Mouse (Mus musculus) small intestine, adult 2 months (tissue): ENCODE measurements at regions not wholly inside any gene's neighbourhood (a gene's known extent, or its start where the extent isn't known, plus 50 kb on each side); places are given as distances from the start of the nearest gene placed in this dataset.
"Not testable (repeated sequence)": the region's sequence is repeated elsewhere in the genome, so short reads cannot be mapped to it uniquely, and the experiment has no call there.

Source experiments
- H3K27ac ChIP-seq: fragments of 200-500 bp; 2 replicates; pipeline ENCODE4 v1.5.1; 2012; ENCODE audit warnings: low read depth, low read length, control low read depth, inconsistent platforms; ENCODE audit not compliant: insufficient read depth
- H3K27me3 ChIP-seq: fragments of 200-500 bp; 2 replicates; pipeline ENCODE4 v1.6.1; 2012; ENCODE audit warnings: mild to moderate bottlenecking, moderate library complexity, low read length, inconsistent platforms; ENCODE audit not compliant: control insufficient read depth, insufficient read depth
- H3K36me3 ChIP-seq: fragments of 200-500 bp; 2 replicates; pipeline ENCODE4 v1.6.1; 2012; ENCODE audit warnings: mild to moderate bottlenecking, low read length, control low read depth, inconsistent platforms; ENCODE audit not compliant: control insufficient read depth, insufficient read depth
- H3K4me1 ChIP-seq: fragments of 200-500 bp; 2 replicates; pipeline ENCODE4 v1.6.1; 2012; ENCODE audit warnings: low read length, inconsistent platforms, mixed read lengths; ENCODE audit not compliant: control insufficient read depth, insufficient read depth, insufficient read length
- H3K4me3 ChIP-seq: fragments of 200-500 bp; 2 replicates; pipeline ENCODE4 v1.5.1; 2012; ENCODE audit warnings: low read depth, mild to moderate bottlenecking, control low read depth, inconsistent platforms, low read length, moderate library complexity
- CTCF ChIP-seq: fragments of 200-500 bp; IDR thresholded peaks from 2 replicates; pipeline ENCODE4 v1.5.1; 2012; ENCODE audit warnings: low read depth, mild to moderate bottlenecking, control low read depth, inconsistent platforms, low read length, moderate library complexity, mixed read lengths; ENCODE audit not compliant: insufficient replicate concordance, insufficient read length; ENCODE audit errors: extremely low read depth
- POLR2A ChIP-seq: fragments of 200-500 bp; IDR thresholded peaks from 2 replicates; pipeline ENCODE4 v1.6.1; 2012; ENCODE audit warnings: low read depth, mild to moderate bottlenecking, control low read depth, inconsistent platforms, low read length, moderate library complexity
- WGBS: fragments of 180-500 bp; shearing (Covaris S2); methylation state at CpG from one replicate; pipeline ENCODE4 v1.1.7; 2018; 5-methylcytosine and 5-hydroxymethylcytosine counted together

GRCm38 (mm10) chr9:94163671-94164070 lies 374.2 kb downstream of the 1190002N15Rik start:
- Histone ChIP-seq H3K4me3 (no peak overlapping the region), H3K36me3 (no peaks in the 10 kb centered on the region), H3K27ac (no peak overlapping the region), H3K27me3 (no peaks in the 10 kb centered on the region), H3K4me1 (no peaks in the 10 kb centered on the region)
- TF ChIP-seq POLR2A (no peak), CTCF (no peak)
- whole genome bisulfite sequencing: 36% methylated on average over 1 of the region's 1 CpGs

GRCm38 (mm10) chr9:94155581-94155980 lies 382.3 kb downstream of the 1190002N15Rik start:
- no peaks in the 10 kb centered on the region for H3K36me3 ChIP-seq
- H3K4me3 ChIP-seq: no peak overlapping the region
- H3K27me3 ChIP-seq: no peaks in the 10 kb centered on the region
- no peaks in the 10 kb centered on the region for H3K4me1 ChIP-seq
- WGBS: 40% methylated on average over 2 of the region's 2 CpGs
- TF ChIP-seq CTCF (no peak), POLR2A (no peak)
- no peak overlapping the region for H3K27ac ChIP-seq

DNA sequence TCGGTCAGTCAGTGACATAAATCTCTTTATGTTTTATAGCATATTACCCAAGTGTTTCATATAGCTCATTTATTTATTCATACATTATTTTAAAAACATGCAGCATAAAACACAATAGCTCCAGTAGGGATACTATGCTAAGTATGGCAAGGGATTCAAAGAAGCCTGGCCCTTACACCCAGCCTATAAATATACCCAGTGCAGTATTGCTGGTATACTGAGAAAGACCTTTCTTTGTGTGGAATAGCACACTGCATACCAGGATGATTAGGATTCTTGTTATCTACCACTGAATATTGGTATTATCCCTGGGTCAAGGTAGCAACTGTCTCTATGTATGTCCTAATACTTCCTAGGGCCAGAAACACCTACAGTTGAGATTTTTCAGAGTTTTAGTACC lies 389.4 kb downstream of the 1190002N15Rik start:
- no peak for TF ChIP-seq POLR2A
- no peak for TF ChIP-seq CTCF
- Histone ChIP-seq H3K27me3 (no peaks in the 10 kb centered on the region), H3K4me1 (no peaks in the 10 kb centered on the region), H3K27ac (no peak overlapping the region), H3K4me3 (no peak overlapping the region), H3K36me3 (no peaks in the 10 kb centered on the region)
- 90% methylated on average over 1 of the region's 1 CpGs for WGBS

GRCm38 (mm10) chr9:94146787-94147186 lies 391.1 kb downstream of the 1190002N15Rik start:
- no peak overlapping the region for H3K27ac ChIP-seq
- no peak overlapping the region for H3K4me3 ChIP-seq
- no peaks in the 10 kb centered on the region for H3K4me1 ChIP-seq
- no peak for TF ChIP-seq CTCF
- no peak for TF ChIP-seq POLR2A
- no peaks in the 10 kb centered on the region for H3K27me3 ChIP-seq
- WGBS: 75% methylated on average over 3 of the region's 3 CpGs
- no peaks in the 10 kb centered on the region for H3K36me3 ChIP-seq

DNA sequence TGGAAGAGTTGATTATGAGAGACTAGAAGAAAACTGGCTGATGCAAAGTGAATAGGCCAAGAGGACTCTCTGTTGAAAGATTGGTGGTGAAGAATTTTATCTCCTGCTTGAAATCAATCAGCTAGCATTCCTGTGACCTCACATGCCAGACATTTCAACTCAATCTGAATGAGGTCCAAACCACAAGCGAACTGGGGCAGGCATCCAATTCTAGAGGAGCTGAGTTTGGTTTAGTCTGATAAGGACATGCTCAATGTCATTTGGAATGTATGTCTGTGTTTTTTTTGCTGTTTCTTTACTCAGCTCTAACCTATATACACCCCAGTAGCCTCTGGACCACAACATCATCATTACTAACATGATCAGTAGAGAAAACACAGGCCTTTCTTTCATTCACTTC lies 401.4 kb downstream of the 1190002N15Rik start:
- H3K36me3 ChIP-seq: no peaks in the 10 kb centered on the region
- H3K27ac ChIP-seq: no peak overlapping the region
- whole genome bisulfite sequencing: 33% methylated on average over 1 of the region's 1 CpGs
- no peaks in the 10 kb centered on the region for H3K4me1 ChIP-seq
- no peaks in the 10 kb centered on the region for H3K27me3 ChIP-seq
- TF ChIP-seq CTCF: no peak
- TF ChIP-seq POLR2A: no peak
- H3K4me3 ChIP-seq: no peak overlapping the region

DNA sequence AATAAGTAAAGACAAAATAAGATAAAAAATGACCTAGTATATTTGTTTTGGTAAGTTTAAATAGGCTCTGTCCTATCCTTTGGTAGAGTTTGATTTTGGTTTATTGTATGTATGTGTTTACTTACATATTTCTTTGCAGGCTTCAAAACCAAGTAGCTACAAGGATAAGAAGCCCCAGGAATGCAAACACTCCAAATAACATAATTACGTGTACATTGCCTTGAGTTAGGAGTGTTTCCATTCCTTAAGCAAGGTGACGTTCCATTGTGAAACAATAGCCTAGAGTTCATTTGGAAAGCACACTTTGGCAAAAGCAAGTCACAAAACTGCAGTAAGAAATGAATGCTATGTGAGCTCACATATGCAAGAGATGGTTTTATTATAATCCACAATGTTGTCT lies 404.2 kb downstream of the 1190002N15Rik start:
- Histone ChIP-seq H3K4me1 (no peaks in the 10 kb centered on the region), H3K4me3 (no peak overlapping the region), H3K36me3 (no peaks in the 10 kb centered on the region), H3K27ac (no peak overlapping the region), H3K27me3 (no peaks in the 10 kb centered on the region)
- TF ChIP-seq POLR2A (no peak), CTCF (no peak)
- 62% methylated on average over 2 of the region's 2 CpGs for WGBS

DNA sequence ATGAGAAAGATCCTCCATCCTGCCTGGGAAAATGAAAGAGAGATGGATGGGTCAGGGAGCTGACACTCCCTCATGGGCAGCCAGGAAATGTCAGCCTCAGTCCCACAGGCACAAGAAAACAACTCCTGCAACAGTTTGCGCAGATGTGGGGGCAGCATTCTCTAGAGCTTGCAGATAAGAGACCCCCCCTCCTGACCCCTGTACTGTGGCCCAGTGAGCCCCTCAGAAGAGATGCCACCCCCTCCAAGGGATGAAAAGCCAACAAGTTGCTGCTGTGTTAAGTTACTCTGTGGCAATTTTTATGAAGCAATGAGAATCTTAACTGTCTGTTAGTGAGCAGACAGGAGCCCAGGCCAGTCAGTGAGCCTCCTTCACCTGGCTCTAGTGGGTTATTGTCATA lies 406.5 kb downstream of the 1190002N15Rik start:
- no peaks in the 10 kb centered on the region for H3K36me3 ChIP-seq
- no peaks in the 10 kb centered on the region for H3K27me3 ChIP-seq
- TF ChIP-seq POLR2A (no peak), CTCF (no peak)
- H3K27ac ChIP-seq: no peak overlapping the region
- 79% methylated on average over 1 of the region's 1 CpGs for WGBS
- H3K4me1 ChIP-seq: no peaks in the 10 kb centered on the region
- H3K4me3 ChIP-seq: no peak overlapping the region

DNA sequence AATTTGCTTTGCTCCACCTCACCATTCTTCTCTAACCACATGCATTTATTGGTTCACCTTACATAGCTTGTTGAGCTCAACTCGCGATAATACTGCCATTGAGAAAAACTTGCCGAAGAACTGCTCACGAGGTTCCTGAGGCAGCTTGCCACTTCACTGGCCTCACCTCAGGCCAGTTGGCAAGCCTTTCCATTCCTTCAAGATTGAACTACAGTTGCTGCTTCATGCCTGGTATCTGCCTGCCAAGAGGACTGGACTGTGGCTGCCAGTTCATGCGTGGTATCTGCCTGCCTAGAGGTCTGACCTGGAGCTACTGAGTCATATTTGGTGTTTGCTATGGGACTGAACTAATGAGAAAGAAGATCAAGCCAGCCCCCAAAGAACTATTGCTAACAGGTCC lies 420.9 kb downstream of the 1190002N15Rik start:
- 87% methylated on average over 5 of the region's 5 CpGs for WGBS
- Histone ChIP-seq H3K27me3 (no peaks in the 10 kb centered on the region), H3K36me3 (no peaks in the 10 kb centered on the region), H3K27ac (no peak overlapping the region), H3K4me3 (no peak overlapping the region), H3K4me1 (no peaks in the 10 kb centered on the region)
- TF ChIP-seq CTCF (no peak), POLR2A (no peak)

DNA sequence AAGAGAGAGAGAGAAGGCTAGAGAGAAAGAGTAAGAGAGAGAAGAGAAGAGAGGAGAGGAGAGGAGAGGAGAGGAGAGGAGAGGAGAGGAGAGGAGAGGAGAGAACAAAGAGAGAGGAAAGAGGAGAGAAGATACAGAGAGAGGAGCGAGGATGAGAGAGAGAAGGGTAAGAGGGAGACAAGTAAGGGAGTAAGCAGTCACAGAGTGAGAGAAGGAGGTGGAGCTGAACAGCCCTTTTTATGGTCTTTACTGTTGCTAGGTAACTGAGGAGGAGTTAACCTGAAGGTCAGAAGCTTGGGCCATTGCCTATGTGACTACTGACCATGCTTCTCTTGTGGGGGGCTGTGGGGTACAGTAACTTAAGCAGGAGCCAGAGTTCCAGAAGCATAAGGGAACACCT lies 430.2 kb downstream of the 1190002N15Rik start:
- H3K27me3 ChIP-seq, H3K4me1 ChIP-seq, H3K36me3 ChIP-seq, H3K27ac ChIP-seq, H3K4me3 ChIP-seq: not testable (repeated sequence)
- WGBS: 57% methylated on average over 1 of the region's 1 CpGs
